Mouse (Mus musculus) liver, adult 2 months (tissue): ENCODE measurements around the gene Eml2.

ENCODE experiments used
- CTCF ChIP-seq: fragments of 200-500 bp; IDR thresholded peaks from 2 replicates; pipeline ENCODE4 v1.5.1; 2011; ENCODE audit warnings: low read depth, low read length, control low read depth
- POLR2A ChIP-seq: fragments of 200-500 bp; IDR thresholded peaks from 2 replicates; pipeline ENCODE4 v1.6.1; 2011; ENCODE audit warnings: low read length, control low read depth; ENCODE audit not compliant: insufficient read depth; ENCODE audit errors: extremely low read depth

DNA sequence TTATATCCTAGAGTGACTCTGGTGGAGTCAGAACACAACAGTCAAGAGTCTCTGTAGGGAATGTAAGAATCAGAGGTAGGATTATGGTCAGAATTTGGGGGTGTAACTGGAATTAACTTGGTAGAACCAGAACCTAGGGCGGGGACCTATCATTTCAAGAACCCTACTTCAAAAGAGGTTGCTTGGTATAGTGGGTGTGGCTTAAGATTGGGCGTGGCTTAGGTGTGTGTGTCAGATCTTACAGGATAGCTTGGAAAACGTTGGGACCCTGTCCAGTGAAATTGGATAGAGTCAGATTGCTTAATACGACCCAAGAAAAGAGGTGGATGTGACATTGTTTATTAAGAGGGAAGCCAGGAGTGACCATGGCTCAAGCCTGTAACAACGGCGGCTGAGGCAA is 3.7 kb downstream of the Eml2 start:
- TF ChIP-seq CTCF (no peak), POLR2A (no peak)
